ENCODE assay signal across 9 mouse cellular contexts in the genomic region with DNA sequence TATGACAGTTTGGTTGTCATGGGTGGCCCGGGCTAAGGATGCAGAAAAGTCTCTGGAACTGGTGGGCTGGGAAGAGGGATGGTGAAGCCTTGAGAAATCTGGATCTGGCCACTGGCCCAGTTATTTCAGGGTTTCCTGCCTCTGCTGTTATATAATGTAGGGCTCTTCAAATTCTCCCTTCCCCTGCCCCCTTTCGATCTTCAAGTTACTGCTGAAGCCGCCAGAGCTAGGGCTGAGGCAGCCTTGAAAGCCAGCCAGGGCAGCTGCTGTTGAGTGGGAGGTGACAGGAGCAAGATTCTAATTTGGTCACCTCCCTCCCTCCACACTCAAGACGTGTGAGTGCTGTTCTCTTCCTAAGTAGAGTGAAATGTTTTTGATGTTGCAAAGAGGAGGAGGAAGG. TPM values are rescaled to one million over a fixed set of nuclear protein-coding genes. Genes with fewer than 3 reads are reported as not detected.
DNase-seq lines count a peak whose midpoint lies in the region; TF ChIP-seq lines count a peak whose summit lies in the region.
"Had no signal": no experiment of that assay in that cellular context is flagged by ENCODE, and none has a peak within 500 bp of the region (broad histone marks: within the 10 kb centered on the region; RNA-seq: fewer than 3 reads in every experiment).

No protein-coding gene starts in this region.

- no peak overlapping the region for H3K4me3 ChIP-seq in lung, adult 2 months (replicated peaks; ENCODE audit: extremely low read depth, low read depth, low read length)
- H3K4me3 ChIP-seq in thymus, adult 2 months (ENCODE audit: control insufficient read depth, insufficient read depth, low read length), result no peak overlapping the region
- H3K4me3 ChIP-seq: limb, embryonic 15.5 days had no signal

- 22% methylated on average over 4 of the region's 4 CpGs for WGBS in lung, adult 2 months
- 51% methylated on average over 4 of the region's 4 CpGs for WGBS in thymus, adult 2 months

- no peak for TF ChIP-seq CTCF in lung, adult 2 months (IDR thresholded peaks at IDR 0.05; ENCODE audit: insufficient read depth, low read length)
- TF ChIP-seq CTCF in thymus, adult 2 months (IDR thresholded peaks at IDR 0.05; ENCODE audit: borderline replicate concordance, control insufficient read depth, extremely low read depth, insufficient read depth, low read length, poor library complexity), result no peak

- DNase-seq in adrenal gland, adult 2 months, result peak; percentile 80
- DNase-seq in gastrocnemius, adult 18-20 months (ENCODE audit: low spot score), result peak; percentile 90
- DNase-seq in heart, postnatal 4 days, result peak; percentile 80
- peak; percentile 24 for DNase-seq in lung, adult 2 months
- DNase-seq in testis, postnatal 14 days (ENCODE audit: low spot score), result peak; percentile 79
- no peak for DNase-seq in spleen, postnatal 14 days (ENCODE audit: low spot score in 2 of 2)
- DNase-seq in retina, embryonic 14.5 days (ENCODE audit: low spot score), result no peak
- DNase-seq in thymus, adult 2 months, result no peak

- TF ChIP-seq POLR2A in lung, adult 2 months (IDR thresholded peaks at IDR 0.05; ENCODE audit: borderline replicate concordance, extremely low read depth, low read depth, low read length), result no peak
- TF ChIP-seq POLR2A in thymus, adult 2 months (IDR thresholded peaks at IDR 0.05; ENCODE audit: control insufficient read depth, extremely low read depth, insufficient read depth, low read length, poor library complexity), result no peak

- no peaks in the 10 kb centered on the region for H3K27me3 ChIP-seq in thymus, adult 2 months (ENCODE audit: control insufficient read depth, insufficient read depth, low read length)
- H3K27me3 ChIP-seq: limb, embryonic 15.5 days had no signal

- H3K36me3 ChIP-seq in thymus, adult 2 months (ENCODE audit: control insufficient read depth, insufficient read depth, low read length), result no peaks in the 10 kb centered on the region
- H3K36me3 ChIP-seq: limb, embryonic 15.5 days had no signal

- no peaks in the 10 kb centered on the region for H3K4me1 ChIP-seq in lung, adult 2 months (ENCODE audit: control insufficient read depth, insufficient read depth, low read length)
- H3K4me1 ChIP-seq in thymus, adult 2 months (replicated peaks; ENCODE audit: control insufficient read depth, insufficient read depth, low read length), result no peaks in the 10 kb centered on the region
- H3K4me1 ChIP-seq: limb, embryonic 15.5 days had no signal

- no peak overlapping the region for H3K27ac ChIP-seq in thymus, adult 2 months (ENCODE audit: control insufficient read depth, insufficient read depth, low read length)
- H3K27ac ChIP-seq: limb, embryonic 15.5 days had no signal

RNA-seq across cellular contexts. Expression of gene Mypn, which starts 46.8 kb away (rescaled TPM):
- total RNA-seq in adrenal gland, adult 2 months (2021), result 1 to 10 TPM in 1 of 2 experiments, under 1 TPM in 1; 0.31 to 1.1 TPM
- 0.02 and 0.07 TPM in 2 replicates for polyA plus RNA-seq in adrenal gland, adult 2 months (2012; rRNA removed)
- total RNA-seq in gastrocnemius, adult 18-20 months (2021), result 100 to 1,000 TPM; 279 to 292 TPM
- total RNA-seq in heart, postnatal 4 days (2021), result 10 to 100 TPM; 69.3 to 75.7 TPM
- polyA plus RNA-seq in lung, adult 2 months (2012; rRNA removed), result 0.63 and 2.6 TPM in 2 replicates
- 0.22 and 0.98 TPM in 2 replicates for polyA plus RNA-seq in thymus, adult 2 months (2012; rRNA removed)

RNA-seq across cellular contexts. Expression of gene Atoh7, which starts 57.5 kb away (rescaled TPM):
- not detected for total RNA-seq in adrenal gland, adult 2 months (2021)
- polyA plus RNA-seq in adrenal gland, adult 2 months (2012; rRNA removed), result 0.10 TPM in 1 of 2 replicates, not detected in the other
- not detected for total RNA-seq in gastrocnemius, adult 18-20 months (2021)
- total RNA-seq in heart, postnatal 4 days (2021), result not detected
- polyA plus RNA-seq in lung, adult 2 months (2012; rRNA removed), result not detected in 2 replicates
- polyA plus RNA-seq in thymus, adult 2 months (2012; rRNA removed), result 0.05 TPM in 1 of 2 replicates, not detected in the other
- polyA plus RNA-seq: limb, embryonic 15.5 days had no signal

Comparison
In these comparisons a context has a peak if more than half of its experiments do, and no peak if none do; other contexts are left out.
1. DNase-seq: peak in adrenal gland, adult 2 months (single experiment), gastrocnemius, adult 18-20 months (single experiment), heart, postnatal 4 days (single experiment), lung, adult 2 months (single experiment) and testis, postnatal 14 days (single experiment); none in spleen, postnatal 14 days (0 of 2), retina, embryonic 14.5 days (single experiment) and thymus, adult 2 months (single experiment).
2. RNA of gene Mypn, which starts 46.8 kb away (total RNA-seq): 279 to 292 TPM in gastrocnemius, adult 18-20 months and 69.3 to 75.7 TPM in heart, postnatal 4 days; 0.31 to 1.1 TPM in adrenal gland, adult 2 months; every median in the first group is over 10 times any median in the second.